Comparison of ENCODE assay signal across 11 mouse cellular contexts in the genomic region with DNA sequence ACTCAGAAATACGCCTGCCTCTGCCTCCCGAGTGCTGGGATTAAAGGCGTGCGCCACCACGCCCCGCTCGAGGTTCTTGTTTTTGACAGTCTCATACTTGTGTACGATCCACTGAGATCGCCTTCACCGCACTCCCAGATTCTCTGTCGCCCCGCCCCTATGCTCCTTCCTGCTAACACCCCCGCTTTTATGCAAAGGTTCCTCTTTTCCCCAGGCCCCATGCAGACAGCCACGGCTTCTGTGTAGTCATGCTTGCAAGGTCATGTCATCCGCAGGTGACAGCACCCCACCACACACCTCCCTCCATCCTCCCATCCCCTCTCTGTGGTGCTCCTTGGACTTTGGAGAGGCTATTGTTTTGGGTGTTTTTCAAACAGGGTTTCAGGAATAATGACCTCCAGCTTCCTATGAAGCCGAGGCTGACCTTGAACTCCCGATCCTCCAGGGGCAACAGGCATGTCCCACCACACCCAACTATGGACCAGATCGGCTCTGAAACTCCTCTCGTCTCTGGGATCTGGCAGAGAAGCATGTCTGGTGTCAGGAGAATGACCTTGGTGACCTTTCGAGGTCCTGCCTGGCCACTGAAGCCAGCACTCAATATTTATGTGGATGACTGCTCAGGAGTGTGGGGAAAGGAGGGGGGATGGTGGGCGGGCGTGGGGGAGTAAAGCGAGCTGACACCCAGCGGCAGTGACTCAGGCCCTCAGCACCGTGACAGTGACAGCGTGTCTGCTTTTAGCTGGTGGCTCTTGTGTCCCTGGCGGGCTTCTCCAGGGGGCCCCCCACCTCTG. TPM values are rescaled to one million over a fixed set of nuclear protein-coding genes. Genes with fewer than 3 reads are reported as not detected.
DNase-seq lines count a peak whose midpoint lies in the region; ATAC-seq lines count a peak whose summit lies in the region.
"Had no signal": no experiment of that assay in that cellular context is flagged by ENCODE, and none has a peak within 500 bp of the region (broad histone marks: within the 10 kb centered on the region; RNA-seq: fewer than 3 reads in every experiment).

No protein-coding gene starts in this region.

- no peak overlapping the region for H3K27ac ChIP-seq in midbrain, embryonic 10.5 days (replicated peaks)
- H3K27ac ChIP-seq: layer of hippocampus, adult 2 months had no signal

- peak; percentile 83 for ATAC-seq in neutrophil, adult 5-6 weeks (ENCODE audit: extremely low read depth, insufficient number of reproducible peaks, low FRiP score, poor library complexity, severe bottlenecking)
- ATAC-seq: forebrain, postnatal 0 days had no signal

- H3K9me3 ChIP-seq in midbrain, embryonic 10.5 days (replicated peaks): no peaks in the 10 kb centered on the region
- H3K9me3 ChIP-seq: megakaryocyte, embryonic 14.5 days had no signal

- H3K4me1 ChIP-seq in midbrain, embryonic 10.5 days: peaks cover 8% of the 10 kb centered on the region; the same call in 1 of the 2 replicates

- H3K4me3 ChIP-seq in midbrain, embryonic 10.5 days: no peak overlapping the region
- H3K4me3 ChIP-seq: layer of hippocampus, adult 2 months; megakaryocyte, embryonic 14.5 days had no signal

- peak; percentile 49 for DNase-seq in adrenal gland, postnatal 10 days
- DNase-seq in adrenal gland, postnatal 4 days (ENCODE audit: low spot score in 2 of 2): no peak
- peak; percentile 18 for DNase-seq in retina, postnatal 1 day
- DNase-seq in retina, embryonic 14.5 days (ENCODE audit: low spot score): no peak
- peak; percentile 69 to 76 for DNase-seq in heart, postnatal 10 days
- no peak for DNase-seq in midbrain, embryonic 10.5 days (ENCODE audit: low spot score)
- DNase-seq in cerebellum, adult 8-10 months: no peak
- DNase-seq: forebrain, postnatal 0 days had no signal

- H3K27me3 ChIP-seq in midbrain, embryonic 10.5 days (ENCODE audit: low read depth, poor library complexity, severe bottlenecking): peaks cover 35% of the 10 kb centered on the region

- no peaks in the 10 kb centered on the region for H3K36me3 ChIP-seq in midbrain, embryonic 10.5 days

- intact Hi-C loops in heart, postnatal 10 days (cut with DNase I): no loop called here

- WGBS in midbrain, embryonic 10.5 days: 76% methylated on average over 27 of the region's 27 CpGs

RNA-seq across cellular contexts. Expression of gene Hspb7, which starts 1.0 kb away (rescaled TPM):
- 10 to 100 TPM in 1 of 2 experiments, 1 to 10 TPM in 1; 9.0 to 31.7 TPM for total RNA-seq in adrenal gland, postnatal 10 days (2021)
- 1 to 10 TPM; 2.9 to 9.6 TPM for total RNA-seq in adrenal gland, postnatal 4 days (2021)
- total RNA-seq in heart, postnatal 10 days (2021): 1,000 to 10,000 TPM; 1,029 to 1,075 TPM
- total RNA-seq in neutrophil, adult 5-6 weeks (2017): not detected in 2 replicates
- not detected in 2 replicates for polyA plus RNA-seq in midbrain, embryonic 10.5 days (2016; fragmentation: Nextera tagmentation; extraction: Ambion mirVana)
- total RNA-seq: forebrain, postnatal 0 days had no signal
- polyA plus RNA-seq: forebrain, postnatal 0 days had no signal

RNA-seq across cellular contexts. Expression of gene Clcnkb, which starts 3.8 kb away (rescaled TPM):
- not detected for total RNA-seq in adrenal gland, postnatal 10 days (2021)
- total RNA-seq in adrenal gland, postnatal 4 days (2021): 10 to 100 TPM in 1 of 2 experiments, 1 to 10 TPM in 1; 1.0 to 24.8 TPM
- total RNA-seq in heart, postnatal 10 days (2021): 1 to 10 TPM in 1 of 2 experiments, under 1 TPM in 1; 0.91 to 1.2 TPM
- not detected in 2 replicates for total RNA-seq in neutrophil, adult 5-6 weeks (2017)
- not detected in 2 replicates for polyA plus RNA-seq in midbrain, embryonic 10.5 days (2016; fragmentation: Nextera tagmentation; extraction: Ambion mirVana)
- total RNA-seq: forebrain, postnatal 0 days; layer of hippocampus, adult 2 months had no signal
- polyA plus RNA-seq: forebrain, postnatal 0 days had no signal

RNA-seq across cellular contexts. Expression of gene Srarp, which starts 16.3 kb away (rescaled TPM):
- not detected for total RNA-seq in adrenal gland, postnatal 10 days (2021)
- not detected for total RNA-seq in adrenal gland, postnatal 4 days (2021)
- not detected for total RNA-seq in heart, postnatal 10 days (2021)
- total RNA-seq in neutrophil, adult 5-6 weeks (2017): not detected in 2 replicates
- not detected in 2 replicates for polyA plus RNA-seq in midbrain, embryonic 10.5 days (2016; fragmentation: Nextera tagmentation; extraction: Ambion mirVana)

RNA-seq across cellular contexts. Expression of gene Clcnka, which starts 21.1 kb away (rescaled TPM):
- not detected for total RNA-seq in adrenal gland, postnatal 10 days (2021)
- total RNA-seq in adrenal gland, postnatal 4 days (2021): 1 to 10 TPM in 1 of 2 experiments, not detected in 1; 2.3 TPM
- not detected for total RNA-seq in heart, postnatal 10 days (2021)
- total RNA-seq in neutrophil, adult 5-6 weeks (2017): not detected in 2 replicates
- polyA plus RNA-seq in midbrain, embryonic 10.5 days (2016; fragmentation: Nextera tagmentation; extraction: Ambion mirVana): not detected in 2 replicates
- total RNA-seq: layer of hippocampus, adult 2 months had no signal

RNA-seq across cellular contexts. Expression of gene Zbtb17, which starts 24.9 kb away (rescaled TPM):
- total RNA-seq in adrenal gland, postnatal 10 days (2021): 10 to 100 TPM; 16.2 to 20.0 TPM
- total RNA-seq in adrenal gland, postnatal 4 days (2021): 10 to 100 TPM; 21.6 to 24.9 TPM
- total RNA-seq in heart, postnatal 10 days (2021): 10 to 100 TPM; 18.0 to 21.9 TPM
- 25.3 and 32.0 TPM in 2 replicates for total RNA-seq in neutrophil, adult 5-6 weeks (2017)
- polyA plus RNA-seq in midbrain, embryonic 10.5 days (2016; fragmentation: Nextera tagmentation; extraction: Ambion mirVana): 55.1 and 61.5 TPM in 2 replicates

Comparison
In these comparisons a context has a peak if more than half of its experiments do, and no peak if none do; other contexts are left out.
1. DNase-seq: peak in adrenal gland, postnatal 10 days (single experiment), retina, postnatal 1 day (single experiment) and heart, postnatal 10 days (2 of 2); none in adrenal gland, postnatal 4 days (0 of 2), retina, embryonic 14.5 days (single experiment), midbrain, embryonic 10.5 days (single experiment) and cerebellum, adult 8-10 months (single experiment).
2. RNA of gene Hspb7, which starts 1.0 kb away (total RNA-seq): 1,029 to 1,075 TPM in heart, postnatal 10 days; 9.0 to 31.7 TPM in adrenal gland, postnatal 10 days, 2.9 to 9.6 TPM in adrenal gland, postnatal 4 days and not detected in neutrophil, adult 5-6 weeks; every median in the first group is over 10 times any median in the second.